Mouse (Mus musculus) forebrain, embryonic 10.5 days (tissue): ENCODE measurements at regions not wholly inside any gene's neighbourhood (a gene's known extent, or its start where the extent isn't known, plus 50 kb on each side); places are given as distances from the start of the nearest gene placed in this dataset.
"Not testable (repeated sequence)": the region's sequence is repeated elsewhere in the genome, so short reads cannot be mapped to it uniquely, and the experiment has no call there.

Experiments
- DNase-seq: peaks from one replicate; pipeline ENCODE4 v3.0.0-alpha.2; 2017; ENCODE audit warnings: low spot score; ENCODE audit errors: extremely low spot score
- H3K27ac ChIP-seq: fragments of 300-500 bp; sonication (generic); 2 replicates; pipeline ENCODE4 v1.5.1; 2016; ENCODE audit warnings: mild to moderate bottlenecking
- H3K27me3 ChIP-seq: fragments of 300-500 bp; sonication (generic); 2 replicates; pipeline ENCODE4 v1.6.1; 2016; ENCODE audit warnings: mild to moderate bottlenecking; ENCODE audit not compliant: poor library complexity, severe bottlenecking
- H3K36me3 ChIP-seq: fragments of 300-500 bp; sonication (generic); replicated peaks from 2 replicates; pipeline ENCODE4 v1.6.1; 2016; ENCODE audit warnings: mild to moderate bottlenecking, moderate library complexity
- H3K4me1 ChIP-seq: fragments of 300-500 bp; sonication (generic); 2 replicates; pipeline ENCODE4 v1.6.1; 2016
- H3K4me3 ChIP-seq: fragments of 300-500 bp; sonication (generic); 2 replicates; pipeline ENCODE4 v1.5.1; 2016; ENCODE audit warnings: mild to moderate bottlenecking, moderate library complexity
- H3K9me3 ChIP-seq: fragments of 300-500 bp; sonication (generic); 2 replicates; pipeline ENCODE4 v1.6.1; 2016; ENCODE audit warnings: mild to moderate bottlenecking, moderate library complexity
- WGBS: fragments of 180-500 bp; shearing (Covaris S2); methylation state at CpG from one replicate; pipeline ENCODE4 v1.1.7; 2016; 5-methylcytosine and 5-hydroxymethylcytosine counted together

DNA sequence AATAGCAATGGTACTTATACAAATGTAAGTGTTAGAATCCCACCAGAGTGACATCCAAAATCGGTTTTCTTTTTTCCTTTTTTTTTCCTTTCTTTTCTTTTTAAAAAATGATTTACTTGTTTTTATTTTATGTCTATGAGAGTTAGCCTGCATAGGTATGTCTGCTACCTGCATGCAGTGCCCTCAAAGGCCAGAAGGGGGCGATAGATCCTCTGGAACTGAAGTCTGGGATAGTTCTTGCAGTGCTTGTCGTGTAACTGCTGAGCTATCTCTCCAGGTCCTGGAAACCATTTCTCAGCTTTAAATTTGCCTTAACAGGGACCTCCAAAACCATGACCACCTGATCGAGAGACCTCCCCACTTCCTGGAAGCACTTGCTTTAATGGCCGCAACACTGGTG lies 93.8 kb downstream of the Defb7 start:
- H3K9me3 ChIP-seq: peaks cover 75% of the 10 kb centered on the region
- no peak overlapping the region for H3K4me3 ChIP-seq
- 71% methylated on average over 5 of the region's 5 CpGs for WGBS
- no peak for DNase-seq
- no peaks in the 10 kb centered on the region for H3K27me3 ChIP-seq
- H3K4me1 ChIP-seq: no peaks in the 10 kb centered on the region
- H3K27ac ChIP-seq: no peak overlapping the region
- H3K36me3 ChIP-seq: no peaks in the 10 kb centered on the region

DNA sequence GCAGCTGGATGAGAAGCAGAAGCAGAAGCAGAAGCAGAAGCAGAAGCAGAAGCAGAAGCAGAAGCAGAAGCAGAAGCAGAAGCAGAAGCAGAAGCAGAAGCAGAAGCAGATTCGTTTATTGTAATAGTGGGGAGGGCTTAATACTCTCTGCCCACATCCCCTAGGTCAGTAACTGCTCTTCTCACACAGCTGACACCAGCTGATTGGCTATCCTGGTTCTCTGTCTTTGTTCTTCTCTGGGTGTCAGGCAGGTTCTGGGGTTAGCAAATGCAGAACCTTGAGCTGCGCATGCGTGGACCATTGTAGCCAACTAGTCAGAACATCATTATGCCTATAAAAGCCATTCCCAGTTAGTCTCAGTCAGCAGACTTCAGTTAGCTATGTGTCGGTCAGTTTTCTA lies 106.6 kb downstream of the Defb7 start:
- H3K4me3 ChIP-seq, DNase-seq, H3K4me1 ChIP-seq, H3K36me3 ChIP-seq, H3K27ac ChIP-seq, H3K27me3 ChIP-seq: not testable (repeated sequence)
- peaks cover 84% of the 10 kb centered on the region for H3K9me3 ChIP-seq
- 89% methylated on average over 4 of the region's 4 CpGs for WGBS

DNA sequence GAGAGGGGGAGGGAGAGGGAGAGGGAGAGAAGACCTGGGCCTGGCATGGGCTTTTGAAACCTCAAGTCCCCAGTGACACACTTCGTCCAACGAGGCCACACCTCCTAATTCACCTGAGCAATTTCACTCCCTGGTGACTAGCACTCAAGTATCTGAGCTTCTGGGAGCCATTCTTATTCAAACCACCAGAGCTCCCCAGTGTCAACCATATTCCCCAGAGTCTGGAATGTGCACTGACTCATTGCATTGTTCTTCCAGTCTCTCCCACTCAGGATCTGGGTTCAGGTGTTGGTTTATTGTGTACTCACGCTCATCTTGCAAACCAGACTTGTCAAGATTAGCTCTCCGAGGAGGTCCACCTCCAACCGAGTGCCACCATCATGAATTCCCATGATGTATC lies 111.7 kb downstream of the Defb7 start:
- H3K4me1 ChIP-seq: no peaks in the 10 kb centered on the region
- no peak overlapping the region for H3K27ac ChIP-seq
- no peak for DNase-seq
- H3K4me3 ChIP-seq: no peak overlapping the region
- H3K9me3 ChIP-seq: peaks cover 57% of the 10 kb centered on the region
- WGBS: 90% methylated on average over 5 of the region's 5 CpGs
- H3K36me3 ChIP-seq: no peaks in the 10 kb centered on the region
- no peaks in the 10 kb centered on the region for H3K27me3 ChIP-seq

GRCm38 (mm10) chr8:19627514-19627913 lies 101.9 kb upstream of the 4930467E23Rik start:
- H3K27ac ChIP-seq: no peak overlapping the region
- 89% methylated on average over 8 of the region's 8 CpGs for WGBS
- no peak for DNase-seq
- H3K36me3 ChIP-seq: no peaks in the 10 kb centered on the region
- peaks cover 76% of the 10 kb centered on the region for H3K9me3 ChIP-seq
- H3K27me3 ChIP-seq: no peaks in the 10 kb centered on the region
- H3K4me3 ChIP-seq: no peak overlapping the region
- no peaks in the 10 kb centered on the region for H3K4me1 ChIP-seq

DNA sequence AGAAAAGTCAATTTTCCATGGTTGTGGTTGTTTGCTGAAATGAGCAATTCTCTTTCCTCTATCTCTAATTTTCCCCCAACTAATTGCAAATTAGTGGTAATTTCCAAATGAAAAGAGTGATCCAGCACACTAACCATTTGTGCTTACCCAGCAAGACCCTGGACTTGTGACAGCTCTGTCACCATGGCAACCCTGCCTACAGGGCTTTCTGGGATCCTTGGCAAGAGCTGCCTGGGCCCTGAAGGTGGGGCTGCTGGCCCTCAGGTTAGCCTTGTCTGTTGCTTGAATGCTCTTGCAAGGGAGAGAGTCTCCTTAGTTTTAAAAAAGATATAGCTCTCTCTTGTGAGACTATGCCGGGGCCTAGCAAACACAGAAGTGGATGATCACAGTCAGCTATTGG lies 80.8 kb upstream of the 4930467E23Rik start:
- H3K9me3 ChIP-seq: peaks cover 39% of the 10 kb centered on the region
- not testable (repeated sequence) for DNase-seq, H3K27me3 ChIP-seq, H3K4me3 ChIP-seq, H3K4me1 ChIP-seq, H3K27ac ChIP-seq, H3K36me3 ChIP-seq
- 90% methylated on average over 1 of the region's 1 CpGs for WGBS
